Mouse (Mus musculus) liver, embryonic 11.5 days (tissue): ENCODE measurements around the gene Lmtk3. TPM values are rescaled to one million over a fixed set of nuclear protein-coding genes. Genes with fewer than 3 reads are reported as not detected.

ENCODE experiments used
- ATAC-seq: fragments of 200-750 bp; cut with Nextera tagmentation; replicated peaks from 2 replicates; pipeline ENCODE4 v1.8.0; 2017; ENCODE audit warnings: moderate number of reproducible peaks, mild to moderate bottlenecking, moderate TSS enrichment, moderate library complexity; ENCODE audit not compliant: low FRiP score
- DNase-seq: peaks from one replicate; pipeline ENCODE4 v3.0.0-alpha.2; 2017; ENCODE audit warnings: low spot score
- H3K27ac ChIP-seq: fragments of 300-500 bp; sonication (generic); 2 replicates; pipeline ENCODE4 v1.5.1; 2014; ENCODE audit warnings: mild to moderate bottlenecking, low read depth, low read length, control low read depth
- H3K27me3 ChIP-seq: fragments of 300-500 bp; sonication (generic); replicated peaks from 2 replicates; pipeline ENCODE4 v1.6.1; 2014; ENCODE audit warnings: low read length, mixed read lengths; ENCODE audit not compliant: control insufficient read depth, insufficient read depth
- H3K36me3 ChIP-seq: fragments of 300-500 bp; sonication (generic); 2 replicates; pipeline ENCODE4 v1.6.1; 2014; ENCODE audit warnings: mild to moderate bottlenecking, low read length, moderate library complexity, mixed read lengths; ENCODE audit not compliant: control insufficient read depth, insufficient read depth
- H3K4me1 ChIP-seq: fragments of 300-500 bp; sonication (generic); replicated peaks from 2 replicates; pipeline ENCODE4 v1.6.1; 2014; ENCODE audit warnings: low read length, mixed read lengths; ENCODE audit not compliant: control insufficient read depth, insufficient read depth
- H3K4me2 ChIP-seq: fragments of 300-500 bp; sonication (generic); 2 replicates; pipeline ENCODE4 v1.6.1; 2014; ENCODE audit warnings: mild to moderate bottlenecking, control low read depth, moderate library complexity
- H3K4me3 ChIP-seq: fragments of 300-500 bp; sonication (generic); 2 replicates; pipeline ENCODE4 v1.5.1; 2014; ENCODE audit warnings: low read depth, low read length, control low read depth
- H3K9ac ChIP-seq: fragments of 300-500 bp; sonication (generic); 2 replicates; pipeline ENCODE4 v1.6.1; 2014; ENCODE audit warnings: low read depth, low read length, control low read depth
- H3K9me3 ChIP-seq: fragments of 300-500 bp; sonication (generic); 2 replicates; pipeline ENCODE4 v1.6.1; 2016; ENCODE audit warnings: low read length, inconsistent platforms, mixed read lengths; ENCODE audit not compliant: control insufficient read depth
- WGBS: fragments of 180-500 bp; shearing (Covaris S2); extraction: QIAGEN DNeasy Blood & Tissue Kit; methylation state at CpG from one replicate; pipeline ENCODE4 v1.1.7; 2014; 5-methylcytosine and 5-hydroxymethylcytosine counted together
- polyA plus RNA-seq: library from polyadenylated mRNA; unstranded; fragments of >200 nt; fragmentation: Nextera tagmentation; extraction: Ambion mirVana; gene quantifications from 2 replicates; pipeline ENCODE4 v1.2.1, GENCODE M21; 2014

Lmtk3 gene
- polyA plus RNA-seq, 1 experiment from 2014 or later: 0.45 TPM

- no peaks in the 10 kb centered on the region; the same call in 1 of the 2 replicates for H3K27me3 ChIP-seq
- ATAC-seq: 0 out of 2 replicates have a peak, but pooled peaks have one; percentile 15
- no peaks in the 10 kb centered on the region for H3K4me1 ChIP-seq
- no peak for DNase-seq
- no peak overlapping the region for H3K4me3 ChIP-seq
- H3K4me2 ChIP-seq: no peak overlapping the region
- H3K9ac ChIP-seq: no peak overlapping the region
- no peaks in the 10 kb centered on the region for H3K36me3 ChIP-seq
- H3K9me3 ChIP-seq: no peaks in the 10 kb centered on the region
- WGBS: 61% methylated on average over 8 of the region's 8 CpGs
- H3K27ac ChIP-seq: no peak overlapping the region
Measured at GRCm38 (mm10) chr7:45770427-45771082, 13.0 kb upstream of the Lmtk3 start.

GRCm38 (mm10) chr7:45771101-45771500, 12.4 kb upstream of the Lmtk3 start:
- H3K9ac ChIP-seq: no peak overlapping the region
- no peak for ATAC-seq
- no peak overlapping the region for H3K4me3 ChIP-seq
- no peaks in the 10 kb centered on the region for H3K9me3 ChIP-seq
- DNase-seq: no peak
- H3K4me1 ChIP-seq: no peaks in the 10 kb centered on the region
- H3K27me3 ChIP-seq: no peaks in the 10 kb centered on the region; the same call in 1 of the 2 replicates
- no peak overlapping the region for H3K27ac ChIP-seq
- H3K4me2 ChIP-seq: no peak overlapping the region
- WGBS: 63% methylated on average over 4 of the region's 4 CpGs
- no peaks in the 10 kb centered on the region for H3K36me3 ChIP-seq

- no peak overlapping the region for H3K9ac ChIP-seq
- DNase-seq (no peak), ATAC-seq (no peak)
- no peak overlapping the region for H3K27ac ChIP-seq
- WGBS: 67% methylated on average over 7 of the region's 7 CpGs
- peaks cover 8% of the 10 kb centered on the region for H3K27me3 ChIP-seq
- H3K9me3 ChIP-seq: no peaks in the 10 kb centered on the region
- no peaks in the 10 kb centered on the region for H3K36me3 ChIP-seq
- no peak overlapping the region for H3K4me2 ChIP-seq
- peaks cover 4% of the 10 kb centered on the region; the same call in 1 of the 2 replicates for H3K4me1 ChIP-seq
- H3K4me3 ChIP-seq: no peak overlapping the region
Measured at GRCm38 (mm10) chr7:45775237-45775636, 8.3 kb upstream of the Lmtk3 start.

GRCm38 (mm10) chr7:45779081-45779641, 4.4 kb upstream of the Lmtk3 start:
- peak overlapping the region; percentile 5 for H3K4me2 ChIP-seq
- peaks cover 17% of the 10 kb centered on the region for H3K27me3 ChIP-seq
- peaks cover 4% of the 10 kb centered on the region; the same call in 1 of the 2 replicates for H3K4me1 ChIP-seq
- WGBS: 21% methylated on average over 22 of the region's 22 CpGs
- no peak overlapping the region for H3K27ac ChIP-seq
- no peak overlapping the region for H3K4me3 ChIP-seq
- DNase-seq: no peak
- H3K36me3 ChIP-seq: no peaks in the 10 kb centered on the region
- H3K9ac ChIP-seq: no peak overlapping the region
- H3K9me3 ChIP-seq: no peaks in the 10 kb centered on the region
- ATAC-seq: no peak

- 75% methylated on average over 4 of the region's 4 CpGs for WGBS
- ATAC-seq (no peak), DNase-seq (no peak)
- Histone ChIP-seq H3K27ac (no peak overlapping the region), H3K9ac (no peak overlapping the region), H3K36me3 (no peaks in the 10 kb centered on the region), H3K27me3 (peaks cover 48% of the 10 kb centered on the region), H3K4me3 (no peak overlapping the region), H3K4me2 (no peak overlapping the region), H3K9me3 (no peaks in the 10 kb centered on the region), H3K4me1 (peaks cover 10% of the 10 kb centered on the region; the same call in 1 of the 2 replicates)
Measured at GRCm38 (mm10) chr7:45782271-45782670, 1.3 kb upstream of the Lmtk3 start.

GRCm38 (mm10) chr7:45784524-45785372, 1.2 kb downstream of the Lmtk3 start, which contains the start of gene Sult2b1:
TSS of gene Sult2b1 (minus strand) at chr7:45784669.
- WGBS: 23% methylated on average over 20 of the region's 20 CpGs
- H3K27ac ChIP-seq: no peak within 1 kb of the TSS

GRCm38 (mm10) chr7:45785388-45786135, 2.0 kb downstream of the Lmtk3 start:
- Histone ChIP-seq H3K36me3 (no peaks in the 10 kb centered on the region), H3K4me2 (peak overlapping the region; percentile 65), H3K4me1 (peaks cover 6% of the 10 kb centered on the region; the same call in 1 of the 2 replicates), H3K9ac (peak overlapping the region; percentile 5; the same call in 1 of the 2 replicates), H3K4me3 (peak overlapping the region; percentile 54), H3K9me3 (no peaks in the 10 kb centered on the region), H3K27ac (no peak overlapping the region), H3K27me3 (peaks cover 58% of the 10 kb centered on the region)
- ATAC-seq (0 out of 2 replicates have a peak, but pooled peaks have one; percentile 31), DNase-seq (no peak)
- WGBS: 3% methylated on average over 38 of the region's 42 CpGs

More at GRCm38 (mm10) chr7:45784524-45785372, 1.2 kb downstream of the Lmtk3 start, which contains the start of gene Sult2b1:
- Histone ChIP-seq H3K36me3 (no peaks in the 10 kb centered on the region), H3K9me3 (no peaks in the 10 kb centered on the region), H3K4me2 (peak within 1 kb of the TSS; percentile 86), H3K4me3 (peak within 1 kb of the TSS; percentile 60), H3K27me3 (peaks cover 54% of the 10 kb centered on the region), H3K4me1 (peaks cover 6% of the 10 kb centered on the region; the same call in 1 of the 2 replicates), H3K9ac (peak within 1 kb of the TSS; percentile 64)
- no peak for DNase-seq
- ATAC-seq: 0 out of 2 replicates have a peak, but pooled peaks have one; percentile 4

GRCm38 (mm10) chr7:45786136-45786578, 2.6 kb downstream of the Lmtk3 start:
- ATAC-seq (0 out of 2 replicates have a peak, but pooled peaks have one; percentile 35), DNase-seq (peak; percentile 59)
- Histone ChIP-seq H3K9me3 (no peaks in the 10 kb centered on the region), H3K27me3 (peaks cover 58% of the 10 kb centered on the region), H3K4me2 (peak overlapping the region; percentile 65), H3K9ac (no peak overlapping the region), H3K36me3 (no peaks in the 10 kb centered on the region), H3K4me1 (peaks cover 6% of the 10 kb centered on the region; the same call in 1 of the 2 replicates), H3K27ac (no peak overlapping the region), H3K4me3 (peak overlapping the region; percentile 54)
- 4% methylated on average over 14 of the region's 14 CpGs for WGBS
